Mouse (Mus musculus) bone marrow, adult 2 months (tissue): ENCODE measurements at regions not wholly inside any gene's neighbourhood (a gene's known extent, or its start where the extent isn't known, plus 50 kb on each side); places are given as distances from the start of the nearest gene placed in this dataset.
A peak's percentile ranks its signal among the peaks of the same experiment; 100 is the strongest.

ENCODE experiments used
- CTCF ChIP-seq: fragments of 200-500 bp; IDR thresholded peaks from 2 replicates; pipeline ENCODE4 v1.5.1; 2011; ENCODE audit warnings: low read length, control low read depth; ENCODE audit not compliant: control insufficient read depth, insufficient read depth
- POLR2A ChIP-seq: fragments of 200-500 bp; IDR thresholded peaks from 2 replicates; pipeline ENCODE4 v1.6.1; 2011; ENCODE audit warnings: low read depth, mild to moderate bottlenecking, control low read depth, low read length, borderline replicate concordance; ENCODE audit not compliant: control insufficient read depth

DNA sequence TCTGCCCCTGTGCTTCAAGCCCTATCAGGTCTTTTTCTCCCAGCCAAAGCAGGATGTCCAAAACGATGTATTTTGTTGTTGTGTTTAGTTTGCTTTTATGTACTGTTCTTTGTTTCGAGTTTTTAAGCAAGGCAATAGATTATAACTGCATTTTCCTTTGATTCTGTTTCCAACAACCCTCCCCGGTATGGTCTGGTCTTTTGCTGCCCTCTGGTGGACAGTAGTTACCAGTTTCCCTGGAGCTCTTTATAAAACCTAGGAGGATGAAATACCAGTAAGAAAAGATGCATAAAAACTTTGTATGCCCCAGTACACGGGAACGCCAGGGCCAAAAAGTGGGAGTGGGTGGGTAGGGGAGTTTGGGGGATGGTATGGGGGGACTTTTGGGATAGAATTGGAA is 73.9 kb upstream of the Itm2a start:
- TF ChIP-seq CTCF = 0 out of 2 replicates have a peak, but pooled peaks have one; percentile 7
- no peak for TF ChIP-seq POLR2A
